Comparison of ENCODE assay signal across 12 mouse cellular contexts in genomic region chr5:131558403-131559174, GRCm38 (mm10).
A peak's percentile ranks its signal among the peaks of the same experiment; 100 is the strongest.
DNase-seq lines count a peak whose midpoint lies in the region; ATAC-seq and TF ChIP-seq lines count a peak whose summit lies in the region.
"Had no signal": no experiment of that assay in that cellular context is flagged by ENCODE, and none has a peak within 500 bp of the region (broad histone marks: within the 10 kb centered on the region; RNA-seq: fewer than 3 reads in every experiment).

No protein-coding gene starts in this region.

- peak; percentile 26; the same call in 1 of the 2 replicates for TF ChIP-seq EP300 in heart, adult 2 months (IDR thresholded peaks at IDR 0.05; ENCODE audit: insufficient read depth, low read depth, low read length)

- H3K4me1 ChIP-seq in heart, adult 2 months (ENCODE audit: control insufficient read depth, insufficient read depth, low read length), result peaks cover under 1% of the 10 kb centered on the region; the same call in 1 of the 2 replicates
- H3K4me1 ChIP-seq in hindbrain, embryonic 16.5 days (ENCODE audit: control insufficient read depth, insufficient read depth, low read depth, low read length), result peaks cover 5% of the 10 kb centered on the region
- H3K4me1 ChIP-seq: liver, embryonic 12.5 days had no signal

- no peak for TF ChIP-seq CTCF in heart, adult 2 months (IDR thresholded peaks at IDR 0.05)

- H3K4me3 ChIP-seq in heart, adult 2 months, result peak overlapping the region; percentile 33; the same call in 1 of the 2 replicates
- H3K4me3 ChIP-seq in hindbrain, embryonic 16.5 days (ENCODE audit: low read length), result no peak overlapping the region
- H3K4me3 ChIP-seq: liver, embryonic 12.5 days had no signal

- 0 out of 2 replicates have a peak, but pooled peaks have one; percentile 14 for ATAC-seq in hindbrain, embryonic 16.5 days
- ATAC-seq: liver, embryonic 12.5 days; Patski had no signal

- peak; percentile 14 for DNase-seq in embryo, embryonic 10.5 days (ENCODE audit: low spot score)
- DNase-seq in embryo, embryonic 11 days, result no peak
- DNase-seq in Muller cell, postnatal 12 days (ENCODE audit: inconsistent ontology term), result peak; percentile 32
- peak; percentile 37 to 75 for DNase-seq in heart, adult 2 months
- DNase-seq in left cerebral cortex, adult 9 months (ENCODE audit: low spot score in 2 of 2), result no peak
- no peak for DNase-seq in cerebellum, adult 11 months
- no peak for DNase-seq in urinary bladder, adult 2 months (ENCODE audit: low spot score)
- DNase-seq: B cell, adult 2 months had no signal

- H3K27me3 ChIP-seq in heart, adult 2 months (ENCODE audit: control insufficient read depth, insufficient read depth, low read length), result no peaks in the 10 kb centered on the region
- no peaks in the 10 kb centered on the region for H3K27me3 ChIP-seq in hindbrain, embryonic 16.5 days (replicated peaks; ENCODE audit: control insufficient read depth, insufficient read depth, low read length)
- H3K27me3 ChIP-seq: liver, embryonic 12.5 days; Patski had no signal

- no peak overlapping the region for H3K9ac ChIP-seq in heart, adult 2 months (ENCODE audit: low read depth, low read length)
- H3K9ac ChIP-seq in hindbrain, embryonic 16.5 days (ENCODE audit: low read depth, low read length), result no peak overlapping the region
- H3K9ac ChIP-seq: liver, embryonic 12.5 days had no signal

- peak overlapping the region; percentile 89 for H3K27ac ChIP-seq in heart, adult 2 months
- H3K27ac ChIP-seq in hindbrain, embryonic 16.5 days (ENCODE audit: low read depth, low read length), result no peak overlapping the region
- H3K27ac ChIP-seq: liver, embryonic 12.5 days; stomach, postnatal 0 days had no signal

- H3K36me3 ChIP-seq in heart, adult 2 months (ENCODE audit: control insufficient read depth, insufficient read depth, low read length), result no peaks in the 10 kb centered on the region
- H3K36me3 ChIP-seq in hindbrain, embryonic 16.5 days (ENCODE audit: control insufficient read depth, insufficient read depth, low read length), result no peaks in the 10 kb centered on the region
- H3K36me3 ChIP-seq: liver, embryonic 12.5 days had no signal

- H3K4me2 ChIP-seq in hindbrain, embryonic 16.5 days (ENCODE audit: low read length), result no peak overlapping the region
- H3K4me2 ChIP-seq: liver, embryonic 12.5 days had no signal

- H3K79me2 ChIP-seq in heart, adult 2 months (replicated peaks; ENCODE audit: control insufficient read depth, insufficient read depth, low read length), result no peaks in the 10 kb centered on the region

- no peaks in the 10 kb centered on the region for H3K9me3 ChIP-seq in hindbrain, embryonic 16.5 days (ENCODE audit: control insufficient read depth, low read length)
- H3K9me3 ChIP-seq: liver, embryonic 12.5 days had no signal

- intact Hi-C loops in heart, adult 2 months (cut with DNase I), result loop anchor here (5.0 kb wide), 1 partner anchor 89 kb away; no protein-coding TSS in a partner anchor

- peak; percentile 39; the same call in 1 of the 2 replicates for TF ChIP-seq POLR2A in heart, adult 2 months (IDR thresholded peaks at IDR 0.05; ENCODE audit: insufficient read depth, low read depth, low read length)

- 36% methylated on average over 8 of the region's 8 CpGs for WGBS in heart, adult 2 months
- WGBS in hindbrain, embryonic 16.5 days, result 44% methylated on average over 8 of the region's 8 CpGs

Comparison
In these comparisons a context has a peak if more than half of its experiments do, and no peak if none do; other contexts are left out.
1. DNase-seq: peak in embryo, embryonic 10.5 days (single experiment), Muller cell, postnatal 12 days (single experiment) and heart, adult 2 months (2 of 2); none in embryo, embryonic 11 days (single experiment), left cerebral cortex, adult 9 months (0 of 2), cerebellum, adult 11 months (single experiment) and urinary bladder, adult 2 months (single experiment).